Mouse (Mus musculus): ENCODE data around the gene Bco1. TPM values are rescaled to one million over a fixed set of nuclear protein-coding genes. Genes with fewer than 3 reads are reported as not detected.

Bco1 gene
- polyA plus RNA-seq (2016; fragmentation: Nextera tagmentation; extraction: Ambion mirVana) = 0.14 and 2.8 TPM in 2 replicates

DNA sequence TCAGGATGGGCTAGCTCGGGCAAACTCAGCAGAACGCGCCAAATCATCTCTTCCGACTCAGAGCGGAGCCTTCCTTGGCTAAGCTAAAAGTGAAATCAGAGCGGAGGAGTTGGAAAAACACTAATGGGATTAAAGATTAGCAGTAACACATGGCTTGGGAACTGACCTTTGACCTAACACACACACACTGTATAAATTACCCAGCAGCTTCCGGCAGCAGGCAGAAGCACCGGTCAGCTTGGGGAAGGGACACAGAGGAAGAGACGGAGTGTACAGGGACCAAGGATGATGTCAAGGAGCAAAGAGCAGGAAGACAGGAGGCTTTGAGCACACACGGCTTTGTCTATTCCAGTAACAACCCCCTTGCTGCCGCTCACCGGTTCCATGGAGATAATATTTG lies at the start of gene Bco1:
Gene Bco1 (plus strand): TSS at position 208 of the 400 bp plus-strand sequence.
- WGBS = 74% methylated on average over 12 of the region's 12 CpGs
- Histone ChIP-seq H3K27me3 (ENCODE audit: insufficient read depth, poor library complexity, severe bottlenecking) (no peaks in the 10 kb centered on the region), H3K27ac (no peak within 1 kb of the TSS), H3K36me3 (no peaks in the 10 kb centered on the region), H3K9me3 (no peaks in the 10 kb centered on the region), H3K4me3 (no peak within 1 kb of the TSS), H3K4me1 (peaks cover 21% of the 10 kb centered on the region)
- DNase-seq (ENCODE audit: low spot score) = no peak

DNA sequence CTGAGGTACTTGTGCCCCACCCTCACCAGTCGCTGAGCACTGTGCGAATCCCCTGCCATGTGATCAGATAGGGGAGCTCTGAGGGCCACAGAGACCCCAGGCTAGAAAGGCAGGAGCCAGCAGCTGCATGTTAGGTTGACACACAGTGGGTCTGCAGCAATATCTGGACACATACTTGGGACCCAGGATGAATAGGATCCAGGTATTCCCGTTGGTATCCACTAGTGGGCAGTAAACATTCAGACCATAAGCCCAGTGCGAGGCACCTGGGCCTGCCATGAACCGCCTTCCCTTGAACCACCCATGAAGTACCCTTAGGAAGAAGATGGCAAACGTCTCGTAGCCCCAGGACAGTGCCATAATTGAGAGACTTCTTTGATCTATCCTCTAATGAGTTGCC lies 46.2 kb upstream of the Bco1 start:
- no peak overlapping the region for H3K27ac ChIP-seq

GRCm38 (mm10) chr8:117050763-117051162 lies 44.9 kb upstream of the Bco1 start:
- peaks cover 8% of the 10 kb centered on the region for H3K4me1 ChIP-seq
- H3K9me3 ChIP-seq = no peaks in the 10 kb centered on the region
- no peak overlapping the region for H3K4me3 ChIP-seq
- peaks cover 11% of the 10 kb centered on the region; the same call in 1 of the 2 replicates for H3K27me3 ChIP-seq (ENCODE audit: insufficient read depth, poor library complexity, severe bottlenecking)
- no peaks in the 10 kb centered on the region for H3K36me3 ChIP-seq
- 74% methylated on average over 9 of the region's 9 CpGs for WGBS
- H3K27ac ChIP-seq = no peak overlapping the region
- DNase-seq (ENCODE audit: low spot score) = no peak

More for the DNA sequence above, 46.2 kb upstream of the Bco1 start:
- H3K4me1 ChIP-seq = no peaks in the 10 kb centered on the region
- H3K27me3 ChIP-seq (ENCODE audit: insufficient read depth, poor library complexity, severe bottlenecking) = peaks cover 10% of the 10 kb centered on the region; the same call in 1 of the 2 replicates
- WGBS = 62% methylated on average over 7 of the region's 7 CpGs
- no peaks in the 10 kb centered on the region for H3K36me3 ChIP-seq
- no peak overlapping the region for H3K4me3 ChIP-seq
- DNase-seq (ENCODE audit: low spot score) = no peak
- H3K9me3 ChIP-seq = no peaks in the 10 kb centered on the region

GRCm38 (mm10) chr8:117051316-117051715 lies 44.3 kb upstream of the Bco1 start:
- 58% methylated on average over 9 of the region's 9 CpGs for WGBS
- DNase-seq (ENCODE audit: low spot score) = no peak
- Histone ChIP-seq H3K4me3 (no peak overlapping the region), H3K27me3 (ENCODE audit: insufficient read depth, poor library complexity, severe bottlenecking) (peaks cover 16% of the 10 kb centered on the region; the same call in 1 of the 2 replicates), H3K9me3 (no peaks in the 10 kb centered on the region), H3K36me3 (no peaks in the 10 kb centered on the region), H3K4me1 (peaks cover 11% of the 10 kb centered on the region), H3K27ac (no peak overlapping the region)

DNA sequence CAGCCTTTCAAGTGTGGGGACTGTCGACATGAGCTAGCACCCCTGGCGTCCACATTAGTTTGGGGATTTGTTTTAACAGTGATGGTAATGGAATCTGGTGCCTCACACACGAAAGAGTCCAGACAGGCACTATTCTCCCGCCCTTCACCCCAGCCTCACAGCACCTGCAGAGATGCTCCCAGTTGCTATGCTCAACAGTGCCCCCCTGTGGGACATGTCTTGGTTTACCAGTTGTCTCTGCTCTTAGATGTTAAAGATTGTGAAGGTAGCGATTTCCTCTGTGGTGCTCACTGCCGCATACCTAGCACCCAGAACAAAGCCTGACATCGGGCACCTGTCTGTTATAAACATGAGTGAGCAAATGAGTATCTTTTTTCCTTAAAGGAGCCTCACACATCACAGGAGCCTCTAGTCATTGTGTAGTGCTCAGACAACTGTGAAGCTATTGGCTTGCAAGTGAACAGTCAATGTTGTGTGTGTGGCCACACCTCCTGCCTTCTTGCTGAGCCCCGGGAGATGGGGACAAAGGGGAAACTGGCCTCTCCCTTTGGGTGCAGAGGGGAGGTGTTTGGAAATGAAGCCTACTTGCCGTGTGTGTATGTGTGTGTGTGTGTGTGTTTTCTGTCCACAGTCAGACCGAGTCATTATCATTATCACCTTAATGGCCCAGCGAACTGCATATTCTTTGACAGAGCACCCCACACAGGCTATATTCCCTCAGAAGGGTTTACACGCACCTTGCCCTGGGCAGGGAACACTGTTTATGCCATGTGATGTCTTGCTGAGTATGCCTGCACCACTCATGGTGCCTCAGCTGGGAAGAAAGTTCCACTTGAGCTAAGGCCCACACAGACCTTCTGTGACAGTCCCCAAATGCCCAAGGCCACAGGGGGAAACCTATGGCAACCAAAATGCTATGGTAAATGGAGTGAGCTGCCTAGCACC lies 42.2 kb upstream of the Bco1 start:
- DNase-seq (ENCODE audit: low spot score) = no peak

GRCm38 (mm10) chr8:117054146-117054545 lies 41.5 kb upstream of the Bco1 start:
- H3K36me3 ChIP-seq = no peaks in the 10 kb centered on the region
- WGBS = 87% methylated on average over 3 of the region's 3 CpGs
- H3K27me3 ChIP-seq (ENCODE audit: insufficient read depth, poor library complexity, severe bottlenecking) = peaks cover 16% of the 10 kb centered on the region; the same call in 1 of the 2 replicates
- H3K4me3 ChIP-seq = no peak overlapping the region
- H3K27ac ChIP-seq = no peak overlapping the region
- H3K4me1 ChIP-seq = peaks cover 12% of the 10 kb centered on the region
- no peaks in the 10 kb centered on the region for H3K9me3 ChIP-seq
- DNase-seq (ENCODE audit: low spot score) = no peak

More for the DNA sequence above, 42.2 kb upstream of the Bco1 start:
- H3K36me3 ChIP-seq = no peaks in the 10 kb centered on the region
- peaks cover 12% of the 10 kb centered on the region for H3K4me1 ChIP-seq
- WGBS = 73% methylated on average over 12 of the region's 12 CpGs
- H3K27me3 ChIP-seq (ENCODE audit: insufficient read depth, poor library complexity, severe bottlenecking) = peaks cover 16% of the 10 kb centered on the region; the same call in 1 of the 2 replicates
- no peak overlapping the region for H3K4me3 ChIP-seq
- H3K27ac ChIP-seq = no peak overlapping the region
- no peaks in the 10 kb centered on the region for H3K9me3 ChIP-seq

- Histone ChIP-seq H3K27ac (no peak overlapping the region), H3K9me3 (no peaks in the 10 kb centered on the region), H3K36me3 (no peaks in the 10 kb centered on the region), H3K4me3 (no peak overlapping the region), H3K4me1 (peaks cover 12% of the 10 kb centered on the region), H3K27me3 (ENCODE audit: insufficient read depth, poor library complexity, severe bottlenecking) (peaks cover 16% of the 10 kb centered on the region; the same call in 1 of the 2 replicates)
- DNase-seq (ENCODE audit: low spot score) = no peak
- WGBS = 44% methylated on average over 6 of the region's 6 CpGs
These were observed 40.6 kb upstream of the Bco1 start for GRCm38 (mm10) chr8:117055097-117055496.

GRCm38 (mm10) chr8:117059021-117059420 lies 36.6 kb upstream of the Bco1 start:
- Histone ChIP-seq H3K27ac (no peak overlapping the region), H3K36me3 (no peaks in the 10 kb centered on the region), H3K4me1 (peaks cover 12% of the 10 kb centered on the region), H3K9me3 (no peaks in the 10 kb centered on the region), H3K4me3 (no peak overlapping the region), H3K27me3 (ENCODE audit: insufficient read depth, poor library complexity, severe bottlenecking) (peaks cover 8% of the 10 kb centered on the region; the same call in 1 of the 2 replicates)
- DNase-seq (ENCODE audit: low spot score) = no peak
- 56% methylated on average over 7 of the region's 7 CpGs for WGBS

- Histone ChIP-seq H3K27ac (no peak overlapping the region), H3K36me3 (no peaks in the 10 kb centered on the region), H3K4me3 (no peak overlapping the region), H3K27me3 (ENCODE audit: insufficient read depth, poor library complexity, severe bottlenecking) (peaks cover 8% of the 10 kb centered on the region; the same call in 1 of the 2 replicates), H3K4me1 (peaks cover 6% of the 10 kb centered on the region), H3K9me3 (no peaks in the 10 kb centered on the region)
- no peak for DNase-seq (ENCODE audit: low spot score)
- WGBS = 77% methylated on average over 13 of the region's 13 CpGs
These were observed 35.3 kb upstream of the Bco1 start for GRCm38 (mm10) chr8:117060306-117060705.

GRCm38 (mm10) chr8:117061180-117061880 lies 34.3 kb upstream of the Bco1 start:
- WGBS = 52% methylated on average over 13 of the region's 13 CpGs
- no peak for DNase-seq (ENCODE audit: low spot score)
- Histone ChIP-seq H3K4me3 (no peak overlapping the region), H3K27ac (no peak overlapping the region), H3K4me1 (peaks cover 7% of the 10 kb centered on the region), H3K36me3 (no peaks in the 10 kb centered on the region), H3K9me3 (no peaks in the 10 kb centered on the region), H3K27me3 (ENCODE audit: insufficient read depth, poor library complexity, severe bottlenecking) (peaks cover under 1% of the 10 kb centered on the region; the same call in 1 of the 2 replicates)

DNA sequence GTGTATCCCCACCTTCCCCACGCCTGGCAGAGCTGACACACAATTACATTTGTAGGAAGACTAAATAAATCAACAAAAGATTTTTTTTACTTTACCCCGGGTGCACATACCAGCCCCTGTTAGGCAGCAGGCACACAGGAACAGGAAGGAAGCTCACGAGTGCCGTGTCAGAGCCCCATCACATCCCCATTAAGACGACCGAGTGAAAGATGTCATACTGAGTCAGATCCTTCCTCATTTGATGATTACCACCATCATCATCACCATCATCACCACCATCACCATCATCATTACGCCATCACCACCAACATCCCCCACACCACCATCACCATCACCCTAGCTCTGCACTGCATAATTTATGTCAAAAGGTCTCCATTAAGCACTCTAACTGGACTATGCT lies 28.7 kb upstream of the Bco1 start:
- DNase-seq (ENCODE audit: low spot score) = no peak
- no peak overlapping the region for H3K4me3 ChIP-seq
- no peaks in the 10 kb centered on the region for H3K9me3 ChIP-seq
- H3K4me1 ChIP-seq = peaks cover 6% of the 10 kb centered on the region; the same call in 1 of the 2 replicates
- H3K27ac ChIP-seq = no peak overlapping the region
- H3K36me3 ChIP-seq = no peaks in the 10 kb centered on the region
- H3K27me3 ChIP-seq (ENCODE audit: insufficient read depth, poor library complexity, severe bottlenecking) = no peaks in the 10 kb centered on the region
- WGBS = 79% methylated on average over 7 of the region's 7 CpGs

DNA sequence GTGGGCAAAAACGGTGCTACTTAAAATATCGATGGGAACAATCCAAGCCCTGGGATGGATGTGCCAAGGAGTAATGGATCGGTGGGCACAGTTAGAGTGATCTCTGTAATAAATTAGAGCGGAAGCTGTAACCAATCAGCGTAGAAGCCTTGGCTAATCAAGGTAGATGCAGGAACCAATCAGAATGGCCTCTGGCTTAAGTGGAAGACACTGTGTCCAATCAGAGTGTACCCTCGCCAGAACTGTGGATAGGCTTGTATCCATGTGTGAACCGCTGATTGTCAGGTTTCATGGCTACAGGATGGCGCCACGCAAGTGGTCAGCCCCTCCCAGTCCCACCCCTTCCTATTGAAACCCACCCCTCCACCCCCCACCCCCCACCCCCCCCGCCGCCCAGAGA lies 28.3 kb upstream of the Bco1 start:
- H3K27me3 ChIP-seq (ENCODE audit: insufficient read depth, poor library complexity, severe bottlenecking) = no peaks in the 10 kb centered on the region
- peaks cover 6% of the 10 kb centered on the region; the same call in 1 of the 2 replicates for H3K4me1 ChIP-seq
- no peak for DNase-seq (ENCODE audit: low spot score)
- H3K36me3 ChIP-seq = no peaks in the 10 kb centered on the region
- H3K4me3 ChIP-seq = no peak overlapping the region
- H3K27ac ChIP-seq = no peak overlapping the region
- no peaks in the 10 kb centered on the region for H3K9me3 ChIP-seq
- WGBS = 87% methylated on average over 11 of the region's 11 CpGs

- H3K27ac ChIP-seq = no peak overlapping the region
- no peaks in the 10 kb centered on the region for H3K27me3 ChIP-seq (ENCODE audit: insufficient read depth, poor library complexity, severe bottlenecking)
- H3K9me3 ChIP-seq = no peaks in the 10 kb centered on the region
- WGBS = 66% methylated on average over 13 of the region's 13 CpGs
- H3K4me3 ChIP-seq = no peak overlapping the region
- DNase-seq (ENCODE audit: low spot score) = no peak
- no peaks in the 10 kb centered on the region for H3K36me3 ChIP-seq
- peaks cover 6% of the 10 kb centered on the region; the same call in 1 of the 2 replicates for H3K4me1 ChIP-seq
These were observed 27.4 kb upstream of the Bco1 start for GRCm38 (mm10) chr8:117068294-117068693.
